Mouse (Mus musculus) liver, embryonic 12.5 days (tissue): ENCODE measurements around the gene Nlgn1. TPM values are rescaled to one million over a fixed set of nuclear protein-coding genes. Genes with fewer than 3 reads are reported as not detected.

Experiments used
- ATAC-seq: fragments of 200-750 bp; cut with Nextera tagmentation; 2 replicates; pipeline ENCODE4 v1.8.0; 2017; ENCODE audit warnings: moderate number of reproducible peaks, mild to moderate bottlenecking, moderate library complexity
- H3K27ac ChIP-seq: fragments of 300-500 bp; sonication (generic); 2 replicates; pipeline ENCODE4 v1.5.1; 2016; ENCODE audit warnings: mild to moderate bottlenecking
- H3K27me3 ChIP-seq: fragments of 300-500 bp; sonication (generic); replicated peaks from 2 replicates; pipeline ENCODE4 v1.6.1; 2016; ENCODE audit warnings: mild to moderate bottlenecking, moderate library complexity
- H3K36me3 ChIP-seq: fragments of 300-500 bp; sonication (generic); 2 replicates; pipeline ENCODE4 v1.6.1; 2016; ENCODE audit warnings: mild to moderate bottlenecking, moderate library complexity
- H3K4me1 ChIP-seq: fragments of 300-500 bp; sonication (generic); 2 replicates; pipeline ENCODE4 v1.6.1; 2016
- H3K4me2 ChIP-seq: fragments of 300-500 bp; sonication (generic); 2 replicates; pipeline ENCODE4 v1.6.1; 2016; ENCODE audit warnings: mild to moderate bottlenecking, moderate library complexity
- H3K4me3 ChIP-seq: fragments of 300-500 bp; sonication (generic); 2 replicates; pipeline ENCODE4 v1.5.1; 2016; ENCODE audit warnings: mild to moderate bottlenecking, moderate library complexity
- H3K9ac ChIP-seq: fragments of 300-500 bp; sonication (generic); 2 replicates; pipeline ENCODE4 v1.6.1; 2016; ENCODE audit warnings: mild to moderate bottlenecking, moderate library complexity
- H3K9me3 ChIP-seq: fragments of 300-500 bp; sonication (generic); replicated peaks from 2 replicates; pipeline ENCODE4 v1.6.1; 2016; ENCODE audit warnings: mild to moderate bottlenecking, moderate library complexity
- WGBS: fragments of 180-500 bp; shearing (Covaris S2); methylation state at CpG from one replicate; pipeline ENCODE4 v1.1.7; 2016; ENCODE audit not compliant: insufficient replicate concordance; 5-methylcytosine and 5-hydroxymethylcytosine counted together
- polyA plus RNA-seq: library from polyadenylated mRNA; unstranded; fragments of >200 nt; fragmentation: Nextera tagmentation; extraction: Ambion mirVana; gene quantifications from 2 replicates; pipeline ENCODE4 v1.2.1, GENCODE M21; 2016

The Nlgn1 gene
- polyA plus RNA-seq, 1 experiment from 2014 or later, result not detected

DNA sequence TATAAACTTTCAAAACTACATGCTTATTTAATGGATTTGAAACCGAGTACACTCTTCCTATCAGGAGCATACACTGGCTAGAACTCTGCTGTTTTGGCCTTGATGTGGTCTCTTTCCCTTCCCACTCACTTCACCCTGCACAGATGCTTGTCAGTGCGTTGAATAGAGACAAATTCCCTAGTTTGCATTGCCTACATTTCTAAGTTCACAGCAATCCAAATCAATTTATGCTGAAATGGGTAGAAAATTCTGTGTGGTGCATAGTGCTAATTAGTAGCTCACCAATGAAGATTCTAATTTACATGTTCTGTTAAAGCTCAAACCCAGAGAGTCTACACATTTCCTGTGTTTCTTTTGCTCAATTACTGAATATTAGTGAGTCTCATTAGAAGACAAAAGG is 447.5 kb downstream of the Nlgn1 start:
- Histone ChIP-seq H3K9ac (no peak overlapping the region), H3K9me3 (no peaks in the 10 kb centered on the region), H3K27me3 (no peaks in the 10 kb centered on the region), H3K36me3 (no peaks in the 10 kb centered on the region), H3K4me1 (no peaks in the 10 kb centered on the region), H3K4me3 (no peak overlapping the region), H3K4me2 (no peak overlapping the region), H3K27ac (no peak overlapping the region)
- 44% methylated on average over 2 of the region's 2 CpGs for WGBS
- no peak for ATAC-seq

DNA sequence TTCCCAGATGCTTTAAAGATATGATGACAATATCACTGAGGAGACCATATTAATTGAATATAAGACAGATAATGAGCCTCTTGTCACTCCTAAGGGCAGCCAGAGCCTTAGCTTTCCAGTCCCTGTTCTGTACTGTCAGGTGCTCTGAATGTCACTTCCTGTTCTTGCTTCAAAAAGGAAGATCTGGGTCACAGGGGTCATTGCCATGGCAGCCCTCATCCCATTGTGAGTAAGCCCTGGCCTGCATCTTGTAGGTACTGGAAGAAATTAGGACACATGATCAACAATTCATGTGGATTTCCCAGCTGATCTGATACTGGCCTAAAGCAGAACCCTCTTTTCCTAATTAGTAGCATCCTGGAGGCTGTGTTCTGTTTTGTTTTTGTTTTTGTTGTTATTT is 463.1 kb downstream of the Nlgn1 start:
- H3K9me3 ChIP-seq, result no peaks in the 10 kb centered on the region
- no peaks in the 10 kb centered on the region for H3K36me3 ChIP-seq
- H3K4me2 ChIP-seq, result no peak overlapping the region
- ATAC-seq, result no peak
- no peaks in the 10 kb centered on the region for H3K4me1 ChIP-seq
- H3K27ac ChIP-seq, result no peak overlapping the region
- H3K9ac ChIP-seq, result no peak overlapping the region
- H3K4me3 ChIP-seq, result no peak overlapping the region
- no peaks in the 10 kb centered on the region for H3K27me3 ChIP-seq

DNA sequence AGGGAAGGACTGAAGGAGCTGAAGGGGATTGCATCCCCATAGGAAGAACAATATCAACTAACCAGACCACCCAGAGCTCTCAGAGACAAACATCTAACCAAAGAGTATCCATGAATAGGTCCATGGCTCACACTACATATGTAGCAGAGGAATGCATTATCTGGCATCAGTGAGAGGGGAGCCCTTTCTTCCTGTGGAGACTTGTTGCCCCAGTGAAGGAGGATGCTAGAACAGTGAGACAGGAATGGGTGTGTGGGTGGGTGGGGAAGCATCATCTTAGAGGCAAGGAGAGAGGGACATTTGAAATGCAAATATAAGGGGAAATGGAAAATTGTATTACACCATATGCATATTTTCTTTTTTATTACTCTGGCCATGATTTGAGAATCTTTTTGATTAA is 473.9 kb downstream of the Nlgn1 start:
- Histone ChIP-seq H3K4me3 (no peak overlapping the region), H3K9ac (no peak overlapping the region), H3K4me2 (no peak overlapping the region), H3K4me1 (no peaks in the 10 kb centered on the region), H3K9me3 (no peaks in the 10 kb centered on the region), H3K36me3 (no peaks in the 10 kb centered on the region), H3K27ac (no peak overlapping the region), H3K27me3 (no peaks in the 10 kb centered on the region)
- no peak for ATAC-seq

DNA sequence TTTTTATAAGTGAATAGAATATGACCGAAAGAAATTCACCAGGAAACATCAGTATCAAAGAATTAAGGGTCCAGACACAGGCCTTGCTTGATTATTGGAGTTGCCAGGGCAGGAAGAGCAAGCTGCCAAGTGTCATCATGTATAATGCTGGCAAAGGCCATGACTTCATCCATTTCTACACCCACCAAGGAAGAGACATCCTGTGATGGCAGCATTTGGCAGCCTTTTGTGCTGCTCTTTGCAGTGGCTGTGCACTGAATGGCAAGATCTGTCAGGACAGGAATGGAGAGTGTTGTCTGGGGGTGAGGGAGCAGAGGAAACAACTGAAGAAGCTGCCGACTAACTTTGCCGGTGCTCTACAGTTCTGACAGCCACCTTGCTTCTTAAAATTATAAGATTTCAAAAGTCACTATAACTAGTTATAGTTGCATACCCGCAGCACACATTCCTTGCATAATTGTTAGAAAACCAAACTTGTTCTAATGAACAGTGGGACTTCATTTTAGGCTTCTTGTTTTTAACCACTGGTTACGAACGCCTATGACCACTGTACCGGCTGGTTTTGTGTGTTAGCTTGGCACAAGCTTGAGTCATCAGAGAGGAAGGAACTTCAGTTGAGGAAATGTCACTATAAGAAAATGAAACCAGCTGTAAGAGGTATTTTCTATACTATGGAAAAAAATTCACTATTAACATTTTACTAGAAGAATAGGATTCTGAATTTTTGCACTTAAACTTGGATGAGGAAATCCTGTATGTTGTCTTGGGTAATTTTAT is 487.4 kb downstream of the Nlgn1 start:
- WGBS, result 75% methylated on average over 7 of the region's 7 CpGs
- Histone ChIP-seq H3K4me2 (no peak overlapping the region), H3K36me3 (no peaks in the 10 kb centered on the region), H3K27ac (no peak overlapping the region), H3K4me3 (no peak overlapping the region), H3K9me3 (no peaks in the 10 kb centered on the region), H3K27me3 (no peaks in the 10 kb centered on the region), H3K4me1 (no peaks in the 10 kb centered on the region), H3K9ac (no peak overlapping the region)
- ATAC-seq, result no peak

DNA sequence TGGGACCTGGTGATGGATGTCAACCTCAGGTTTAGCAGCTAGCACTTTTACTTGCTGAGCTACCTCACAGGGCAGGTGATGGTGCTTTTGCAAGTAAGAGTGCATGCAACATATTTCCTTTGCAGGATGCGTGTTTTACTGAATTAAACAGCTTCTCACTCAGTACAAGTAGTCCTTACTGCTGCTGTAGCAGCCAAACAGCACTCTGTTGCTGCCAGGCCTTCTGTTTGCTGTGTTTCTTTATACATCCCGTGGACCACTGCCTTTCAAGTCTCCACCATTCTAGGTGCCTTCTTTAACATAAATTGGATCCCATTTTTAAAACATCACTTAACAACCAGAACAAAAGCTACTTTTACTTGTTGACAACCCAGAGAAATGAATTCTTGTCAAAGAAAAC is 502.0 kb downstream of the Nlgn1 start:
- no peaks in the 10 kb centered on the region for H3K36me3 ChIP-seq
- no peak overlapping the region for H3K4me2 ChIP-seq
- H3K27me3 ChIP-seq, result no peaks in the 10 kb centered on the region
- H3K9ac ChIP-seq, result no peak overlapping the region
- ATAC-seq, result no peak
- no peaks in the 10 kb centered on the region for H3K9me3 ChIP-seq
- no peak overlapping the region for H3K27ac ChIP-seq
- no peaks in the 10 kb centered on the region for H3K4me1 ChIP-seq
- 54% methylated on average over 2 of the region's 2 CpGs for WGBS
- H3K4me3 ChIP-seq, result no peak overlapping the region

DNA sequence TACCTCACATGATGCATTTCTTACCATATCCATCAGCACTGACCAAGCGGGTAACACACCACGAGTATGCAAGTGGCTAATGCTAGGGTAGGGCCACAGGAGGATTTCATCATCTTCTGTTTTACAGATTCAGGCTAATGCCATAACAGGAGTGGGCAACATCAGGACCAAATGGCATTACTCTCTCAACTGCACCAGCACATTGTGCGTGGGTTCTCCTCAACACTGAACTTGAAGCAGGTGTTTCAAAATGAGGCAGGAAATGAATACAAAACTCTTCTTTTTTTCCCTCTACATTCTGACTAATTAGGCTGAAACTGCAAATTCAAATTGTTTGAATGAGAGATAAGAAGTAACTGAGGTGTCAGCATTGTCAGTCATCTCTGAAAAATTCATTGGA is 518.9 kb downstream of the Nlgn1 start:
- Histone ChIP-seq H3K36me3 (no peaks in the 10 kb centered on the region), H3K4me1 (no peaks in the 10 kb centered on the region), H3K4me2 (no peak overlapping the region), H3K9me3 (no peaks in the 10 kb centered on the region), H3K27ac (no peak overlapping the region), H3K9ac (no peak overlapping the region), H3K4me3 (no peak overlapping the region), H3K27me3 (no peaks in the 10 kb centered on the region)
- ATAC-seq, result no peak
- WGBS, result 75% methylated on average over 3 of the region's 3 CpGs

DNA sequence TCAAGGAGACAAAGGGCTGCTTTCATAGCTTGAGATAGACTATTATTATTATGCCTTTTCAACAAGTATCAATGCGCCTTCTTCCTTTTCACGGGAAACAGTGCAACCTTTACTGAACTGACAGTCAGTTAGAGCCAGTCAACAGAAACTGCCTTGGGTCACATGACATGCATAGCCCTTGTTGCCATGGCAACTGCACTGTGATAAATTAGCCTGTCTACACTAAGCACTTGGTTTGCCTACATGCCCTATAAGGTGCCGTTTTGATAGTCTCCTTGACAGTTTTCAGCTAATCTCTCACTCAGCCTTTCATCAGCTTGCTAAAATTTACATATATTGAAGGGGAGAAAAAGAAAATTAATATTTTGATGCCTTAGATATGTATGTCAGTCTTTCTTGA is 524.7 kb downstream of the Nlgn1 start:
- H3K9me3 ChIP-seq, result no peaks in the 10 kb centered on the region
- H3K4me2 ChIP-seq, result no peak overlapping the region
- H3K4me1 ChIP-seq, result no peaks in the 10 kb centered on the region
- ATAC-seq, result no peak
- no peaks in the 10 kb centered on the region for H3K36me3 ChIP-seq
- no peak overlapping the region for H3K27ac ChIP-seq
- H3K4me3 ChIP-seq, result no peak overlapping the region
- no peaks in the 10 kb centered on the region for H3K27me3 ChIP-seq
- WGBS, result 62% methylated on average over 3 of the region's 3 CpGs
- no peak overlapping the region for H3K9ac ChIP-seq

DNA sequence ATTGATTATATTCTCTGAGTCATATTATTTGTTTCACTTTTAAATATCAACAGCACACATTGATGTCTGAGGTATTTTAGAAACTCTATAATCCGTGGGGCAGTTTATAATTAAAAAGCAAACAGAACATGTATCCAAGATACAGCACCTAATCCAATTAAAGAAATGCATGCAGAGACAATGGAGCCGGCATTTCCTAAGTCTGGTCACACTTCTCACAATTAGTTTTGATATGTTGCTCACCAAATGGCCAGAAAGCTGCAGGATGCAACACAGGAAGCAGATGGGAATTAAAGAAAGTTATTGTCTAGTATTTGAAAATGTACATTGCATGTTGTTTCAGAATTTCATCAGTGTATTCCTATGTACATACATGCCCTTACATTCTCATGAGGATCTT is 550.6 kb downstream of the Nlgn1 start:
- no peaks in the 10 kb centered on the region for H3K36me3 ChIP-seq
- ATAC-seq, result no peak
- no peaks in the 10 kb centered on the region for H3K9me3 ChIP-seq
- no peak overlapping the region for H3K9ac ChIP-seq
- H3K27me3 ChIP-seq, result no peaks in the 10 kb centered on the region
- WGBS, result 55% methylated on average over 2 of the region's 2 CpGs
- no peak overlapping the region for H3K4me2 ChIP-seq
- no peaks in the 10 kb centered on the region for H3K4me1 ChIP-seq
- H3K4me3 ChIP-seq, result no peak overlapping the region
- H3K27ac ChIP-seq, result no peak overlapping the region

DNA sequence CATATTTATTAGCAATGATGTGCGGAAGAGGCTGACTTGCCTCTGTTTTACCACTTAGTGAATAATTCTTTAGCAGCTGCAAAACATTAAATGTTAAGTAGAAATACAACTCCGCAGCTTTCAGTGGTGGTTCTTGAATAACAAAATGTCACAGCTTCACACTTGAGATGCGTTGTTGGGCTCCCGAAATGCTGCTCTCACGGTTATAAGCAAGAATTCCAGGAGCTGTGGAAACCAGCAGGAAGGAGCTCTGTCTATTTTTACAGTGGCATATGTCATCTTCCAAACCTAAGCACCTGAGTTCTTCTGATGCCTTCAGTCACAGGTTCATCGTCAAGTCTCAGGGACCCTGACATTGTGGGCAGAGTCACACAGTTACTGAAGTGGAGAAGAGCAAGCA is 556.8 kb downstream of the Nlgn1 start:
- ATAC-seq, result no peak
- Histone ChIP-seq H3K36me3 (no peaks in the 10 kb centered on the region), H3K9ac (no peak overlapping the region), H3K9me3 (no peaks in the 10 kb centered on the region), H3K4me3 (no peak overlapping the region), H3K4me2 (no peak overlapping the region), H3K27ac (no peak overlapping the region), H3K27me3 (no peaks in the 10 kb centered on the region), H3K4me1 (no peaks in the 10 kb centered on the region)
- 76% methylated on average over 6 of the region's 6 CpGs for WGBS

DNA sequence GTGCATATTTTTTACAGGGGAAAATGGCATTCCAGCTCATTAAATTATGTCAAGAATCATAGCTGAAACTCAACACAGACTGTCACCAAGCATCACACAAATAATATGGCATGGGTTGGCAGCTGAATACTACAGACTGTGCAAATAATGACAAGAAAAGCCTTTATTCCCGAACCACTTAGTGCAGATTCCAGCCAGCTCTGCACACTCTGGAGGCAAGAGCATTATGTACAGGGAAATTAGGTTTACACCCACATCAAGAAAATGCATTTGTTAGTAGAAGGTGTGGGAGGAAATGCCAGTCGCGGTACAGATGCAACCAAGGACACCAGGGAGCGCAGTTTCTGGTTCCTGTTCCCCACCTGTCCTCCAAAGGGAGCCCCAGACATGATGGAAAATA is 558.4 kb downstream of the Nlgn1 start:
- Histone ChIP-seq H3K9me3 (no peaks in the 10 kb centered on the region), H3K9ac (no peak overlapping the region), H3K36me3 (no peaks in the 10 kb centered on the region), H3K4me3 (no peak overlapping the region), H3K27me3 (no peaks in the 10 kb centered on the region), H3K4me2 (no peak overlapping the region), H3K4me1 (no peaks in the 10 kb centered on the region), H3K27ac (no peak overlapping the region)
- ATAC-seq, result no peak
- WGBS, result 68% methylated on average over 4 of the region's 4 CpGs

DNA sequence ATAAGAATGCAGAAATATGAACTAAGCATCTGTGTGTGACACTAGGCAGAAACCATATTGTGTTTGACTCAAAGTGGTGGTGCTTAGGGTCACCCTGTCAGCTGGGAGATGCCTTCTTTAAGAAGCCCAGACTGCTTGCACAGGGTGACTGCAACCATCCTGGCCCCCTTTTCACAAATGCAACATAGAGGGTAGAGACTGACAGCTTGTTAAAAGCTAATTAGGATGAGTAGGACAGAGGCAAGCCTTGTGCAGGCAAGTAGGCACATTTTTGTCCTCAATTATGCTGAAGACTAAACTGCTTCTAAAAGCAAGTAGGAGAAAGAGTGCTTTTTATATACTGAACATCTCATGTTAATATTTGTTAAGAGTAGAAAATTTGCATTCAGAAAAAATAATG is 558.8 kb downstream of the Nlgn1 start:
- Histone ChIP-seq H3K27ac (no peak overlapping the region), H3K9me3 (no peaks in the 10 kb centered on the region), H3K4me1 (no peaks in the 10 kb centered on the region), H3K27me3 (no peaks in the 10 kb centered on the region), H3K36me3 (no peaks in the 10 kb centered on the region), H3K4me3 (no peak overlapping the region), H3K4me2 (no peak overlapping the region), H3K9ac (no peak overlapping the region)
- ATAC-seq, result no peak

DNA sequence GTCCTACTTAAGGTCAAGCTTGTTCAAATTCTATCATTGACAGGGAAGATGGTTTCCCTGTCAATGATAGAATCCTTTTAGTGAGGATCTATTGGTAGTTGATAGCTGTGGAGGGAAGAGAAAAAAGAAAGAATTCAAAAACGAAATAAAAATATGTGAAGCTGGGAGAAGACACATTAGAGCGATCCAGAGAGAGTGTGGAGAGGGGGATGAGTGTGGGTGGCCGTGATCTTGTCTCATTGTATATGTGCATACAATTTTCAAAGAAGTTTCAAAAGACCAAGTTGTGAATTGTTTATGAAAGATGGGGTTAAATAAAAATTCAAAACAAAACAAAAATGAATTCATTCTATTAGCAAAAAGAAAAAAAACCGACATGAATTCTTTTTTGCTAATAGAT is 568.6 kb downstream of the Nlgn1 start:
- Histone ChIP-seq H3K36me3 (no peaks in the 10 kb centered on the region), H3K4me2 (no peak overlapping the region), H3K4me3 (no peak overlapping the region), H3K27me3 (no peaks in the 10 kb centered on the region), H3K9ac (no peak overlapping the region), H3K9me3 (no peaks in the 10 kb centered on the region), H3K27ac (no peak overlapping the region), H3K4me1 (no peaks in the 10 kb centered on the region)
- WGBS, result 74% methylated on average over 4 of the region's 4 CpGs
- no peak for ATAC-seq

DNA sequence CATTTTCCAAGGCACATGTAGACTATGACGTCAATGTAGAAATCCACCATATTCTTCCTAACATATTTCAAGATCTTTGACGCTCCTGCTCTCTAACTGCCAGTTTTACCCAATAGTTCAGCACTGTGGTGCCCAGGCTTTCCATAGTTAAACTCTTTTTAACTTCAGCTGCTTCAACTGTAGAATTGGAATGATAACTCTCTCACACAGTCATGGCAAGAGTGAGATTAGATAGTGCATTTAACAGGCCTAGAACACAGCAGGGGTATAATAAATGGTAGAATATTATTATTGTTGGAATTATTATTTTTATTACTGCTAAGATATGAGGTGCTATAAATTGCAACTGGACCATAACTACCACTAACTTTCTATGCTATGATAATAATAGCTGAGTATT is 574.4 kb downstream of the Nlgn1 start:
- ATAC-seq, result no peak
- H3K27ac ChIP-seq, result no peak overlapping the region
- 66% methylated on average over 2 of the region's 2 CpGs for WGBS

More for the DNA sequence above, 574.4 kb downstream of the Nlgn1 start:
- no peaks in the 10 kb centered on the region for H3K9me3 ChIP-seq
- no peak overlapping the region for H3K4me3 ChIP-seq
- H3K27me3 ChIP-seq, result no peaks in the 10 kb centered on the region
- no peaks in the 10 kb centered on the region for H3K4me1 ChIP-seq
- no peaks in the 10 kb centered on the region for H3K36me3 ChIP-seq
- H3K9ac ChIP-seq, result no peak overlapping the region
- H3K4me2 ChIP-seq, result no peak overlapping the region
